Mouse (Mus musculus) limb, embryonic 11.5 days (tissue): ENCODE data around the gene Popdc3. TPM values are rescaled to one million over a fixed set of nuclear protein-coding genes. Genes with fewer than 3 reads are reported as not detected.

Experiments used
- ATAC-seq: fragments of 200-750 bp; cut with Nextera tagmentation; 2 replicates; pipeline ENCODE4 v1.8.0; 2017; ENCODE audit warnings: low read depth; ENCODE audit not compliant: insufficient number of reproducible peaks, low FRiP score, low TSS enrichment
- DNase-seq: peaks from one replicate; pipeline ENCODE4 v3.0.0-alpha.2; 2015; ENCODE audit warnings: low spot score
- H3K27ac ChIP-seq: fragments of 300-500 bp; sonication (generic); replicated peaks from 2 replicates; pipeline ENCODE4 v1.5.1; 2014; ENCODE audit warnings: low read depth, mild to moderate bottlenecking, low read length
- H3K27me3 ChIP-seq: fragments of 300-500 bp; sonication (generic); 2 replicates; pipeline ENCODE4 v1.6.1; 2014; ENCODE audit warnings: mild to moderate bottlenecking, low read length, mixed read lengths; ENCODE audit not compliant: control insufficient read depth, insufficient read depth
- H3K36me3 ChIP-seq: fragments of 300-500 bp; sonication (generic); 2 replicates; pipeline ENCODE4 v1.6.1; 2014; ENCODE audit warnings: mild to moderate bottlenecking, low read length, moderate library complexity, mixed read lengths; ENCODE audit not compliant: control insufficient read depth, insufficient read depth
- H3K4me1 ChIP-seq: fragments of 300-500 bp; sonication (generic); 2 replicates; pipeline ENCODE4 v1.6.1; 2014; ENCODE audit warnings: low read length, mixed read lengths; ENCODE audit not compliant: control insufficient read depth, insufficient read depth
- H3K4me2 ChIP-seq: fragments of 300-500 bp; sonication (generic); 2 replicates; pipeline ENCODE4 v1.6.1; 2014; ENCODE audit warnings: low read depth, mild to moderate bottlenecking, moderate library complexity; ENCODE audit not compliant: severe bottlenecking
- H3K4me3 ChIP-seq: fragments of 300-500 bp; sonication (generic); 2 replicates; pipeline ENCODE4 v1.5.1; 2014; ENCODE audit warnings: low read depth, low read length
- H3K9ac ChIP-seq: fragments of 300-500 bp; sonication (generic); 2 replicates; pipeline ENCODE4 v1.6.1; 2014; ENCODE audit warnings: mild to moderate bottlenecking, low read length
- H3K9me3 ChIP-seq: fragments of 300-500 bp; sonication (generic); 2 replicates; pipeline ENCODE4 v1.6.1; 2016; ENCODE audit warnings: low read length; ENCODE audit not compliant: control insufficient read depth
- WGBS: fragments of 180-500 bp; shearing (Covaris S2); extraction: QIAGEN DNeasy Blood & Tissue Kit; methylation state at CpG from one replicate; pipeline ENCODE4 v1.1.7; 2014; 5-methylcytosine and 5-hydroxymethylcytosine counted together
- polyA plus RNA-seq: library from polyadenylated mRNA; unstranded; fragments of >200 nt; fragmentation: Nextera tagmentation; extraction: Ambion mirVana; gene quantifications from 2 replicates; pipeline ENCODE4 v1.2.1, GENCODE M21; 2014

Popdc3 gene
- polyA plus RNA-seq, 1 experiment from 2014 or later = 2.2 TPM

GRCm38 (mm10) chr10:45305173-45305572 lies 127.3 kb downstream of the Popdc3 start:
- Histone ChIP-seq H3K27ac (no peak overlapping the region), H3K9ac (no peak overlapping the region), H3K4me2 (no peak overlapping the region), H3K9me3 (no peaks in the 10 kb centered on the region), H3K27me3 (no peaks in the 10 kb centered on the region), H3K4me3 (no peak overlapping the region), H3K4me1 (no peaks in the 10 kb centered on the region), H3K36me3 (no peaks in the 10 kb centered on the region)
- ATAC-seq (no peak), DNase-seq (no peak)
- WGBS = 91% methylated on average over 5 of the region's 5 CpGs

- no peak overlapping the region for H3K9ac ChIP-seq
- no peaks in the 10 kb centered on the region for H3K27me3 ChIP-seq
- no peaks in the 10 kb centered on the region for H3K9me3 ChIP-seq
- no peaks in the 10 kb centered on the region for H3K36me3 ChIP-seq
- DNase-seq (no peak), ATAC-seq (no peak)
- H3K27ac ChIP-seq = no peak overlapping the region
- no peaks in the 10 kb centered on the region for H3K4me1 ChIP-seq
- 82% methylated on average over 5 of the region's 5 CpGs for WGBS
- no peak overlapping the region for H3K4me2 ChIP-seq
- H3K4me3 ChIP-seq = no peak overlapping the region
Observed at GRCm38 (mm10) chr10:45311129-45311528, 133.2 kb downstream of the Popdc3 start.

GRCm38 (mm10) chr10:45311624-45312023 lies 133.7 kb downstream of the Popdc3 start:
- peak; percentile 35; the same call in 1 of the 2 replicates for ATAC-seq
- no peak overlapping the region for H3K4me2 ChIP-seq
- no peaks in the 10 kb centered on the region for H3K9me3 ChIP-seq
- H3K4me1 ChIP-seq = no peaks in the 10 kb centered on the region
- H3K4me3 ChIP-seq = no peak overlapping the region
- no peak overlapping the region for H3K9ac ChIP-seq
- H3K27me3 ChIP-seq = no peaks in the 10 kb centered on the region
- no peak overlapping the region for H3K27ac ChIP-seq
- WGBS = 76% methylated on average over 7 of the region's 7 CpGs
- DNase-seq = no peak
- H3K36me3 ChIP-seq = no peaks in the 10 kb centered on the region

GRCm38 (mm10) chr10:45314865-45315264 lies 137.0 kb downstream of the Popdc3 start:
- H3K36me3 ChIP-seq = no peaks in the 10 kb centered on the region
- no peak overlapping the region for H3K4me3 ChIP-seq
- no peak overlapping the region for H3K9ac ChIP-seq
- no peaks in the 10 kb centered on the region for H3K27me3 ChIP-seq
- DNase-seq (no peak), ATAC-seq (no peak)
- H3K27ac ChIP-seq = no peak overlapping the region
- 93% methylated on average over 16 of the region's 16 CpGs for WGBS
- H3K4me2 ChIP-seq = no peak overlapping the region
- no peaks in the 10 kb centered on the region for H3K9me3 ChIP-seq
- H3K4me1 ChIP-seq = no peaks in the 10 kb centered on the region

GRCm38 (mm10) chr10:45318922-45319321 lies 141.0 kb downstream of the Popdc3 start:
- ATAC-seq = no peak
- H3K4me1 ChIP-seq = no peaks in the 10 kb centered on the region
- H3K9me3 ChIP-seq = no peaks in the 10 kb centered on the region
- H3K4me2 ChIP-seq = no peak overlapping the region
- no peak overlapping the region for H3K4me3 ChIP-seq
- H3K27ac ChIP-seq = no peak overlapping the region
- DNase-seq = no peak
- H3K27me3 ChIP-seq = no peaks in the 10 kb centered on the region
- no peaks in the 10 kb centered on the region for H3K36me3 ChIP-seq
- H3K9ac ChIP-seq = no peak overlapping the region
- WGBS = 81% methylated on average over 5 of the region's 5 CpGs

- Histone ChIP-seq H3K9me3 (no peaks in the 10 kb centered on the region), H3K9ac (no peak overlapping the region), H3K36me3 (no peaks in the 10 kb centered on the region), H3K4me3 (no peak overlapping the region), H3K27ac (no peak overlapping the region), H3K4me2 (no peak overlapping the region), H3K4me1 (no peaks in the 10 kb centered on the region), H3K27me3 (no peaks in the 10 kb centered on the region)
- no peak for ATAC-seq
- DNase-seq = no peak
- WGBS = 92% methylated on average over 3 of the region's 3 CpGs
Observed at GRCm38 (mm10) chr10:45320296-45320695, 142.4 kb downstream of the Popdc3 start.

- no peaks in the 10 kb centered on the region for H3K27me3 ChIP-seq
- no peaks in the 10 kb centered on the region for H3K4me1 ChIP-seq
- DNase-seq = no peak
- 58% methylated on average over 1 of the region's 1 CpGs for WGBS
- no peaks in the 10 kb centered on the region for H3K36me3 ChIP-seq
- H3K9ac ChIP-seq = no peak overlapping the region
- no peak overlapping the region for H3K27ac ChIP-seq
- no peak overlapping the region for H3K4me2 ChIP-seq
- H3K9me3 ChIP-seq = no peaks in the 10 kb centered on the region
- no peak overlapping the region for H3K4me3 ChIP-seq
- no peak for ATAC-seq
Observed at GRCm38 (mm10) chr10:45324159-45324558, 146.3 kb downstream of the Popdc3 start.

- DNase-seq (no peak), ATAC-seq (no peak)
- H3K9me3 ChIP-seq = no peaks in the 10 kb centered on the region
- no peak overlapping the region for H3K9ac ChIP-seq
- H3K4me3 ChIP-seq = no peak overlapping the region
- H3K4me1 ChIP-seq = no peaks in the 10 kb centered on the region
- no peak overlapping the region for H3K27ac ChIP-seq
- WGBS = 70% methylated on average over 7 of the region's 7 CpGs
- H3K4me2 ChIP-seq = no peak overlapping the region
- H3K27me3 ChIP-seq = no peaks in the 10 kb centered on the region
- no peaks in the 10 kb centered on the region for H3K36me3 ChIP-seq
Observed at GRCm38 (mm10) chr10:45328196-45329000, 150.5 kb downstream of the Popdc3 start.
